Mouse (Mus musculus) bone marrow, adult 2 months (tissue): ENCODE data around the gene 9930021J03Rik.

Experiments used
- CTCF ChIP-seq: fragments of 200-500 bp; IDR thresholded peaks from 2 replicates; pipeline ENCODE4 v1.5.1; 2011; ENCODE audit warnings: low read length, control low read depth; ENCODE audit not compliant: control insufficient read depth, insufficient read depth
- POLR2A ChIP-seq: fragments of 200-500 bp; IDR thresholded peaks from 2 replicates; pipeline ENCODE4 v1.6.1; 2011; ENCODE audit warnings: low read depth, mild to moderate bottlenecking, control low read depth, low read length, borderline replicate concordance; ENCODE audit not compliant: control insufficient read depth

- TF ChIP-seq POLR2A = no peak
- TF ChIP-seq CTCF = no peak
Observed at GRCm38 (mm10) chr19:29825003-29825402, 19.2 kb upstream of the 9930021J03Rik start.
